Mouse (Mus musculus) heart, embryonic 14.5 days (tissue): ENCODE data around the gene Col4a2. TPM values are rescaled to one million over a fixed set of nuclear protein-coding genes. Genes with fewer than 3 reads are reported as not detected.

ENCODE experiments used
- ATAC-seq: fragments of 200-750 bp; cut with Nextera tagmentation; 2 replicates; pipeline ENCODE4 v1.8.0; 2017; ENCODE audit warnings: low read depth, moderate TSS enrichment; ENCODE audit not compliant: insufficient number of reproducible peaks, insufficient read depth, low FRiP score
- H3K27ac ChIP-seq, 2 experiments: fragments of 200-500 bp in 1 of 2; fragments of 300-500 bp in 1 of 2; sonication (generic) in 1 of 2; replicated peaks in 1 of 2; 2 replicates each; pipeline ENCODE4 v1.5.1; 2012 to 2014; ENCODE audit warnings: low read depth in 2 of 2, low read length in 2 of 2, control low read depth in 1 of 2, mild to moderate bottlenecking in 1 of 2, mixed read lengths in 1 of 2; ENCODE audit not compliant: control insufficient read depth in 1 of 2, insufficient read depth in 1 of 2
- H3K27me3 ChIP-seq: fragments of 300-500 bp; sonication (generic); 2 replicates; pipeline ENCODE4 v1.6.1; 2014; ENCODE audit warnings: mild to moderate bottlenecking, low read length, control low read depth; ENCODE audit not compliant: control insufficient read depth, insufficient read depth
- H3K36me3 ChIP-seq: fragments of 300-500 bp; sonication (generic); 2 replicates; pipeline ENCODE4 v1.6.1; 2014; ENCODE audit warnings: mild to moderate bottlenecking, control low read depth, low read length, mixed read lengths; ENCODE audit not compliant: control insufficient read depth, insufficient read depth
- H3K4me1 ChIP-seq, 2 experiments: fragments of 200-500 bp in 1 of 2; fragments of 300-500 bp in 1 of 2; sonication (generic) in 1 of 2; 2 replicates each; pipeline ENCODE4 v1.6.1; 2012 to 2014; ENCODE audit warnings: low read length in 2 of 2, control low read depth in 1 of 2, mixed read lengths in 1 of 2; ENCODE audit not compliant: control insufficient read depth in 2 of 2, insufficient read depth in 2 of 2
- H3K4me2 ChIP-seq: fragments of 300-500 bp; sonication (generic); 2 replicates; pipeline ENCODE4 v1.6.1; 2014; ENCODE audit warnings: mild to moderate bottlenecking, low read length
- H3K4me3 ChIP-seq, 2 experiments: fragments of 200-500 bp in 1 of 2; fragments of 300-500 bp in 1 of 2; sonication (generic) in 1 of 2; 2 replicates each; pipeline ENCODE4 v1.5.1; 2012 to 2014; ENCODE audit warnings: low read length in 2 of 2, mild to moderate bottlenecking in 2 of 2, control low read depth in 1 of 2, low read depth in 1 of 2, moderate library complexity in 1 of 2; ENCODE audit not compliant: control insufficient read depth in 1 of 2, insufficient read depth in 1 of 2
- H3K9ac ChIP-seq: fragments of 300-500 bp; sonication (generic); 2 replicates; pipeline ENCODE4 v1.6.1; 2014; ENCODE audit warnings: mild to moderate bottlenecking, low read length
- H3K9me3 ChIP-seq: fragments of 300-500 bp; sonication (generic); 2 replicates; pipeline ENCODE4 v1.6.1; 2016; ENCODE audit warnings: low read length, control low read depth; ENCODE audit not compliant: control insufficient read depth
- WGBS: fragments of 180-500 bp; shearing (Covaris S2); extraction: QIAGEN DNeasy Blood & Tissue Kit; methylation state at CpG from one replicate; pipeline ENCODE4 v1.1.7; 2014; 5-methylcytosine and 5-hydroxymethylcytosine counted together
- polyA plus RNA-seq: library from polyadenylated mRNA; unstranded; fragments of >200 nt; fragmentation: Nextera tagmentation; extraction: Ambion mirVana; gene quantifications from 2 replicates; pipeline ENCODE4 v1.2.1, GENCODE M21; 2014

Col4a2 gene
- polyA plus RNA-seq, 1 experiment from 2014 or later = 77.7 TPM

- Histone ChIP-seq H3K4me1 (peaks cover 31 to 57% of the 10 kb centered on the region in 2 experiments), H3K4me3 (no peak overlapping the region), H3K27me3 (no peaks in the 10 kb centered on the region), H3K4me2 (0 out of 2 replicates have a peak overlapping the region, but pooled peaks have one; percentile 32), H3K9ac (no peak overlapping the region), H3K36me3 (peaks cover 13% of the 10 kb centered on the region), H3K9me3 (no peaks in the 10 kb centered on the region), H3K27ac (peak overlapping the region; percentile 73 to 84; a peak in 3 of 4 replicates)
- WGBS = 82% methylated on average over 10 of the region's 10 CpGs
- no peak for ATAC-seq
Observed at GRCm38 (mm10) chr8:11296282-11296943, 16.2 kb upstream of the Col4a2 start.

GRCm38 (mm10) chr8:11297141-11297838, 15.3 kb upstream of the Col4a2 start:
- peak overlapping the region; percentile 32 for H3K4me2 ChIP-seq
- peak; percentile 31; the same call in 1 of the 2 replicates for ATAC-seq
- H3K27ac ChIP-seq = peak overlapping the region; percentile 73 to 84
- H3K4me3 ChIP-seq = no peak overlapping the region
- no peak overlapping the region for H3K9ac ChIP-seq
- H3K36me3 ChIP-seq = peaks cover 12% of the 10 kb centered on the region
- no peaks in the 10 kb centered on the region for H3K9me3 ChIP-seq
- 46% methylated on average over 8 of the region's 8 CpGs for WGBS
- H3K27me3 ChIP-seq = no peaks in the 10 kb centered on the region
- peaks cover 31 to 57% of the 10 kb centered on the region in 2 experiments for H3K4me1 ChIP-seq

- 42% methylated on average over 12 of the region's 12 CpGs for WGBS
Observed at GRCm38 (mm10) chr8:11298531-11299316, 13.9 kb upstream of the Col4a2 start.

GRCm38 (mm10) chr8:11299317-11299602, 13.3 kb upstream of the Col4a2 start:
- no peaks in the 10 kb centered on the region for H3K9me3 ChIP-seq
- peak overlapping the region; percentile 17; the same call in 1 of the 2 replicates for H3K9ac ChIP-seq
- peaks cover 31 to 53% of the 10 kb centered on the region in 2 experiments for H3K4me1 ChIP-seq
- no peak overlapping the region for H3K4me3 ChIP-seq
- H3K36me3 ChIP-seq = peaks cover 5% of the 10 kb centered on the region; the same call in 1 of the 2 replicates
- no peak overlapping the region for H3K4me2 ChIP-seq
- no peaks in the 10 kb centered on the region for H3K27me3 ChIP-seq
- 82% methylated on average over 3 of the region's 3 CpGs for WGBS
- ATAC-seq = no peak
- peak overlapping the region in 1 of 2 experiments; percentile 66; a peak in 2 of 4 replicates for H3K27ac ChIP-seq

More at GRCm38 (mm10) chr8:11298531-11299316, 13.9 kb upstream of the Col4a2 start:
- H3K4me3 ChIP-seq = no peak overlapping the region
- H3K4me2 ChIP-seq = no peak overlapping the region
- H3K27me3 ChIP-seq = no peaks in the 10 kb centered on the region
- peaks cover 31 to 57% of the 10 kb centered on the region in 2 experiments for H3K4me1 ChIP-seq
- peak overlapping the region; percentile 42 to 66 for H3K27ac ChIP-seq
- peaks cover 8% of the 10 kb centered on the region; the same call in 1 of the 2 replicates for H3K36me3 ChIP-seq
- no peaks in the 10 kb centered on the region for H3K9me3 ChIP-seq
- ATAC-seq = no peak
- peak overlapping the region; percentile 17; the same call in 1 of the 2 replicates for H3K9ac ChIP-seq

GRCm38 (mm10) chr8:11300436-11300835, 12.2 kb upstream of the Col4a2 start:
- peaks cover 5% of the 10 kb centered on the region; the same call in 1 of the 2 replicates for H3K36me3 ChIP-seq
- peaks cover 31 to 51% of the 10 kb centered on the region in 2 experiments for H3K4me1 ChIP-seq
- H3K27me3 ChIP-seq = no peaks in the 10 kb centered on the region
- H3K4me3 ChIP-seq = no peak overlapping the region
- no peaks in the 10 kb centered on the region for H3K9me3 ChIP-seq
- H3K4me2 ChIP-seq = no peak overlapping the region
- 74% methylated on average over 8 of the region's 8 CpGs for WGBS
- no peak overlapping the region for H3K9ac ChIP-seq
- no peak for ATAC-seq
- no peak overlapping the region for H3K27ac ChIP-seq

- Histone ChIP-seq H3K4me3 (no peak overlapping the region), H3K27ac (no peak overlapping the region), H3K4me1 (peaks cover 16 to 34% of the 10 kb centered on the region in 2 experiments), H3K27me3 (no peaks in the 10 kb centered on the region), H3K4me2 (no peak overlapping the region), H3K36me3 (peaks cover 17% of the 10 kb centered on the region), H3K9me3 (no peaks in the 10 kb centered on the region), H3K9ac (no peak overlapping the region)
- 83% methylated on average over 6 of the region's 6 CpGs for WGBS
- no peak for ATAC-seq
Observed at GRCm38 (mm10) chr8:11304027-11304601, 8.5 kb upstream of the Col4a2 start.

GRCm38 (mm10) chr8:11305539-11305938, 7.1 kb upstream of the Col4a2 start:
- 87% methylated on average over 1 of the region's 1 CpGs for WGBS

More at GRCm38 (mm10) chr8:11305539-11305938, 7.1 kb upstream of the Col4a2 start:
- Histone ChIP-seq H3K4me3 (no peak overlapping the region), H3K4me2 (no peak overlapping the region), H3K27me3 (no peaks in the 10 kb centered on the region), H3K27ac (no peak overlapping the region), H3K36me3 (peaks cover 17% of the 10 kb centered on the region), H3K9me3 (no peaks in the 10 kb centered on the region), H3K4me1 (peaks cover 21 to 35% of the 10 kb centered on the region in 2 experiments), H3K9ac (no peak overlapping the region)
- no peak for ATAC-seq
